Mouse (Mus musculus): Measurements from ENCODE around the gene Tmem138.

GRCm38 (mm10) chr19:10525106-10525901 lies 51.9 kb downstream of the Tmem138 start, which contains the start of gene Cpsf7:
- no peak for TF ChIP-seq CTCF (IDR thresholded peaks at IDR 0.05; ENCODE audit: low read depth, low read length)
- no peak for TF ChIP-seq POLR2A (IDR thresholded peaks at IDR 0.05; ENCODE audit: borderline replicate concordance, low read depth, low read length)

Measured in bone marrow macrophage, adult 2 months (primary cell).